17 mouse cellular contexts compared by ENCODE assay signal in genomic region chr6:112219641-112220040, GRCm38 (mm10).
"Had no signal": no experiment of that assay in that cellular context is flagged by ENCODE, and none has a peak within 500 bp of the region (broad histone marks: within the 10 kb centered on the region; RNA-seq: fewer than 3 reads in every experiment).

No protein-coding gene starts in this region.

- H3K36me3 ChIP-seq: liver, embryonic 12.5 days; midbrain, embryonic 12.5 days; neural tube, embryonic 13.5 days; neural tube, embryonic 15.5 days; stomach, embryonic 15.5 days had no signal

- H3K4me2 ChIP-seq: liver, embryonic 12.5 days; midbrain, embryonic 12.5 days; neural tube, embryonic 13.5 days; neural tube, embryonic 15.5 days; stomach, embryonic 15.5 days had no signal

- H3K27ac ChIP-seq: liver, embryonic 12.5 days; liver, embryonic 14.5 days; midbrain, embryonic 12.5 days; neural tube, embryonic 13.5 days; neural tube, embryonic 15.5 days; stomach, embryonic 15.5 days; stomach, postnatal 0 days had no signal

- DNase-seq: lung, adult 2 months; lung, postnatal 10 days; lung, postnatal 4 days; midbrain, embryonic 14.5 days; right cerebral cortex, postnatal 14 days; thymus, adult 2 months; thymus, postnatal 25 days; thymus, postnatal 4 days had no signal

- H3K9ac ChIP-seq: liver, embryonic 12.5 days; liver, embryonic 14.5 days; midbrain, embryonic 12.5 days; neural tube, embryonic 13.5 days; neural tube, embryonic 15.5 days; stomach, embryonic 15.5 days had no signal

- H3K4me3 ChIP-seq: liver, embryonic 12.5 days; midbrain, embryonic 12.5 days; myocyte; neural tube, embryonic 13.5 days; neural tube, embryonic 15.5 days; stomach, embryonic 15.5 days had no signal

- H3K27me3 ChIP-seq: liver, embryonic 12.5 days; midbrain, embryonic 12.5 days; neural tube, embryonic 13.5 days; neural tube, embryonic 15.5 days; stomach, embryonic 15.5 days had no signal

- ATAC-seq: liver, embryonic 12.5 days; midbrain, embryonic 16.5 days had no signal

- H3K9me3 ChIP-seq: liver, embryonic 12.5 days; midbrain, embryonic 12.5 days; neural tube, embryonic 13.5 days; neural tube, embryonic 15.5 days; stomach, embryonic 15.5 days had no signal

- H3K4me1 ChIP-seq: liver, embryonic 12.5 days; midbrain, embryonic 12.5 days; neural tube, embryonic 13.5 days; neural tube, embryonic 15.5 days; stomach, embryonic 15.5 days had no signal
